Comparison of ENCODE assay signal across 13 mouse cellular contexts in the genomic region with DNA sequence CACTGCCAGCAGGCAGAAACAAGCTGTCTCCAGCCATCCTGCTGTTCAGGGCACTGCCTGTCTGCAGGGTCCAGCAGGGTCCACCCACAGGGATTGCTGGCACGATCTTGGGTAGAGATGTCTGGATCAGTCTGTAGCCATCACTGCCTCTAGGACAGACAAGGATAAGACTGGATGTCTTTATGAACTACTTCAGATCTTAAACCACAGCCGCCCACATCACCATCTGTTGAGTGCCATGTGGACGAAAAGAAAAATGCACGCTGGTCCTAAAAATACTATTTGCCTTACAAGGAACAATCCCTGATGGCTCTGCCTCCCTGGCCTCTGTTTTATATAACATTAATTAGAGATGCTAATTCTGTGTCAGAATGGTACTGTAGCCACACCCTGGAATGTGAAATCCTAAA.
A peak's percentile ranks its signal among the peaks of the same experiment; 100 is the strongest.
DNase-seq lines count a peak whose midpoint lies in the region; ATAC-seq and TF ChIP-seq lines count a peak whose summit lies in the region.
"Had no signal": no experiment of that assay in that cellular context is flagged by ENCODE, and none has a peak within 500 bp of the region (broad histone marks: within the 10 kb centered on the region; RNA-seq: fewer than 3 reads in every experiment).

No protein-coding gene starts in this region.

- H3K9me3 ChIP-seq in limb, embryonic 15.5 days = no peaks in the 10 kb centered on the region
- H3K9me3 ChIP-seq: heart, embryonic 13.5 days; lung, embryonic 15.5 days had no signal

- H3K9ac ChIP-seq in limb, embryonic 15.5 days = no peak overlapping the region
- H3K9ac ChIP-seq: heart, embryonic 13.5 days; lung, embryonic 15.5 days had no signal

- H3K36me3 ChIP-seq in limb, embryonic 15.5 days = no peaks in the 10 kb centered on the region
- H3K36me3 ChIP-seq: heart, embryonic 13.5 days; lung, embryonic 15.5 days had no signal

- no peak for DNase-seq in gastrocnemius, adult 2 months
- DNase-seq in gastrocnemius, postnatal 36 days = no peak
- peak; percentile 12 for DNase-seq in cerebellum, adult 9-10 months
- DNase-seq in layer of hippocampus, adult 2 months (ENCODE audit: low spot score in 2 of 2) = peak; percentile 69 to 87
- DNase-seq in urinary bladder, postnatal 4 days (ENCODE audit: low spot score in 2 of 2) = no peak
- no peak for DNase-seq in thymus, postnatal 10 days (ENCODE audit: low spot score in 2 of 2)
- DNase-seq in kidney, postnatal 25 days = no peak
- DNase-seq: embryo, embryonic 11 days; kidney, postnatal 14 days had no signal

- H3K4me2 ChIP-seq in limb, embryonic 15.5 days = no peak overlapping the region
- H3K4me2 ChIP-seq: heart, embryonic 13.5 days; lung, embryonic 15.5 days had no signal

- intact Hi-C loops in gastrocnemius, adult 2 months (cut with DNase I) = no loop called here
- intact Hi-C loops in gastrocnemius, postnatal 36 days (cut with DNase I) = no loop called here

- H3K4me1 ChIP-seq in limb, embryonic 15.5 days = peaks cover 12% of the 10 kb centered on the region; the same call in 1 of the 2 replicates
- H3K4me1 ChIP-seq: lung, embryonic 15.5 days had no signal

- 57% methylated on average over 4 of the region's 4 CpGs for WGBS in limb, embryonic 15.5 days

- H3K4me3 ChIP-seq in gastrocnemius, adult 2 months = no peak overlapping the region
- H3K4me3 ChIP-seq in layer of hippocampus, adult 2 months = no peak overlapping the region
- H3K4me3 ChIP-seq in limb, embryonic 15.5 days = no peak overlapping the region
- H3K4me3 ChIP-seq: heart, embryonic 13.5 days; lung, embryonic 15.5 days had no signal

- TF ChIP-seq CTCF in gastrocnemius, adult 2 months (IDR thresholded peaks at IDR 0.05) = no peak
- peak; percentile 19; the same call in 1 of the 2 replicates for TF ChIP-seq CTCF in layer of hippocampus, adult 2 months (conservative IDR thresholded peaks at IDR 0.05)

- H3K27me3 ChIP-seq in limb, embryonic 15.5 days = no peaks in the 10 kb centered on the region
- H3K27me3 ChIP-seq: heart, embryonic 13.5 days; lung, embryonic 15.5 days had no signal

- ATAC-seq in limb, embryonic 15.5 days (ENCODE audit: insufficient number of reproducible peaks, low FRiP score, low TSS enrichment, low read depth) = peak; percentile 48; the same call in 1 of the 2 replicates
- ATAC-seq: activated CD4-positive, CD25-positive, alpha-beta regulatory T cell, adult 4 months had no signal

- peak overlapping the region; percentile 38 for H3K27ac ChIP-seq in gastrocnemius, adult 2 months
- peak overlapping the region; percentile 91 for H3K27ac ChIP-seq in layer of hippocampus, adult 2 months
- H3K27ac ChIP-seq in limb, embryonic 15.5 days = peak overlapping the region; percentile 80
- H3K27ac ChIP-seq: heart, embryonic 13.5 days; lung, embryonic 15.5 days had no signal

Comparison
In these comparisons a context has a peak if more than half of its experiments do, and no peak if none do; other contexts are left out.
1. DNase-seq: peak in cerebellum, adult 9-10 months (single experiment) and layer of hippocampus, adult 2 months (2 of 2); none in gastrocnemius, adult 2 months (single experiment), gastrocnemius, postnatal 36 days (0 of 2), urinary bladder, postnatal 4 days (0 of 2), thymus, postnatal 10 days (0 of 2) and kidney, postnatal 25 days (0 of 2).
2. H3K27ac ChIP-seq: peak in every context shown above with its lines; median percentile 91 in layer of hippocampus, adult 2 months; 80 in limb, embryonic 15.5 days; 38 in gastrocnemius, adult 2 months.